Mouse (Mus musculus) brain, embryonic 14.5 days (tissue): Measurements from ENCODE around the gene Agt. TPM values are rescaled to one million over a fixed set of nuclear protein-coding genes. Genes with fewer than 3 reads are reported as not detected.

Experiments
- DNase-seq: peaks from one replicate; pipeline ENCODE4 v3.0.0-alpha.2; 2011; ENCODE audit warnings: low read depth
- CTCF ChIP-seq: fragments of 200-500 bp; IDR thresholded peaks from 2 replicates; pipeline ENCODE4 v1.5.1; 2012; ENCODE audit warnings: inconsistent platforms, mild to moderate bottlenecking, moderate library complexity, borderline replicate concordance; ENCODE audit not compliant: insufficient read depth, insufficient read length; ENCODE audit errors: extremely low read depth
- POLR2A ChIP-seq: fragments of 200-500 bp; IDR thresholded peaks from 2 replicates; pipeline ENCODE4 v1.6.1; 2012; ENCODE audit warnings: mild to moderate bottlenecking, inconsistent platforms, borderline replicate concordance; ENCODE audit not compliant: poor library complexity, insufficient read depth, insufficient read length, severe bottlenecking; ENCODE audit errors: extremely low read depth
- polyA plus RNA-seq: library from polyadenylated mRNA; depleted of rRNA; stranded (reverse); fragments of >200 nt; gene quantifications from 2 replicates; pipeline ENCODE4 v1.2.3, GENCODE M21; 2012

The Agt gene
- polyA plus RNA-seq, 1 experiment = 0.30 TPM

- no peak for DNase-seq
- TF ChIP-seq CTCF (no peak), POLR2A (no peak)
Observed at GRCm38 (mm10) chr8:124575811-124576210, 6.3 kb upstream of the Agt start, which contains the start of gene Capn9. Gene Capn9 (plus strand): TSS chr8:124576111.

- peak; percentile 89 for DNase-seq
- TF ChIP-seq CTCF (peak; percentile 93), POLR2A (no peak)
Observed at GRCm38 (mm10) chr8:124573552-124574340, 4.2 kb upstream of the Agt start.

GRCm38 (mm10) chr8:124572430-124572775 is 2.9 kb upstream of the Agt start:
- TF ChIP-seq CTCF (no peak), POLR2A (no peak)
- no peak for DNase-seq

GRCm38 (mm10) chr8:124571732-124572429 is 2.4 kb upstream of the Agt start:
- DNase-seq = peak; percentile 28
- TF ChIP-seq POLR2A = no peak

GRCm38 (mm10) chr8:124569100-124569499 is 406 bp downstream of the Agt start:
- peak; percentile 24 for DNase-seq
- TF ChIP-seq POLR2A = no peak
- TF ChIP-seq CTCF = no peak

- no peak for DNase-seq
- TF ChIP-seq POLR2A (no peak), CTCF (no peak)
Observed at GRCm38 (mm10) chr8:124567584-124567983, 1.9 kb downstream of the Agt start.

GRCm38 (mm10) chr8:124567126-124567525 is 2.4 kb downstream of the Agt start:
- TF ChIP-seq CTCF = no peak
- TF ChIP-seq POLR2A = no peak
- DNase-seq = no peak

- TF ChIP-seq POLR2A (no peak), CTCF (no peak)
- DNase-seq = no peak
Observed at GRCm38 (mm10) chr8:124557476-124557875, 12.0 kb downstream of the Agt start.

- no peak for TF ChIP-seq POLR2A
- no peak for TF ChIP-seq CTCF
- peak; percentile 62 for DNase-seq
Observed at GRCm38 (mm10) chr8:124556658-124557057, 12.8 kb downstream of the Agt start.

GRCm38 (mm10) chr8:124556164-124556563 is 13.3 kb downstream of the Agt start:
- TF ChIP-seq CTCF = no peak
- TF ChIP-seq POLR2A = no peak
- no peak for DNase-seq

GRCm38 (mm10) chr8:124555113-124555750 is 14.3 kb downstream of the Agt start:
- TF ChIP-seq POLR2A (no peak), CTCF (no peak)
- no peak for DNase-seq

- no peak for TF ChIP-seq POLR2A
- no peak for TF ChIP-seq CTCF
- no peak for DNase-seq
Observed at GRCm38 (mm10) chr8:124551011-124551661, 18.4 kb downstream of the Agt start.

- DNase-seq = no peak
- TF ChIP-seq POLR2A = no peak
- TF ChIP-seq CTCF = no peak
Observed at GRCm38 (mm10) chr8:124548187-124548586, 21.3 kb downstream of the Agt start.
